In the genomic region with DNA sequence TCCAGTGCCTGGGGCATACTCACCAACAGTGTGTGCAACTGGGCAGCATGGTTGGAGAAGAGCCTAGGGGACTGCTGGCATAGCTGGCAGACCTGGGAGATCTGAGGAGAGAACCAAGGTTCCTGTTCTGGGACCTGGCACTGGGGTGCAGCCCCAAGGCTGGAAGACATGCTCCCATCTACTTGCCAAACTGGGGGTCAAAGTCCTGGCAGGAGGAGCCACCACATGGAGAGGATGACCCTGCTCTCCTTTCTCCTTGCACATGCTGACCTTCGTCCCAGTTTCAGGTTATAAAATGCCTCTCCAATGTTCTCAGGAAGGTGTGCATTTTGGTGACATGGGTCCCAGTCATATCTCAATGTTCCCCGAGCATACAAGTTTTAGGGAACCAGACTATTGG, we compare ENCODE assay signal across 26 mouse cellular contexts. TPM values are rescaled to one million over a fixed set of nuclear protein-coding genes. Genes with fewer than 3 reads are reported as not detected.
DNase-seq lines count a peak whose midpoint lies in the region; ATAC-seq and TF ChIP-seq lines count a peak whose summit lies in the region.
"Had no signal": no experiment of that assay in that cellular context is flagged by ENCODE, and none has a peak within 500 bp of the region (broad histone marks: within the 10 kb centered on the region; RNA-seq: fewer than 3 reads in every experiment).

No protein-coding gene starts in this region.

- H3K27ac ChIP-seq in kidney, embryonic 16.5 days (ENCODE audit: low read length), result no peak overlapping the region
- no peak overlapping the region for H3K27ac ChIP-seq in kidney, embryonic 15.5 days
- H3K27ac ChIP-seq in stomach, postnatal 0 days (replicated peaks), result no peak overlapping the region
- H3K27ac ChIP-seq: embryonic facial prominence, embryonic 12.5 days; embryonic facial prominence, embryonic 15.5 days; gastrocnemius, adult 2 months; hindbrain, embryonic 12.5 days had no signal

- peaks cover 98% of the 10 kb centered on the region for H3K36me3 ChIP-seq in kidney, embryonic 16.5 days (ENCODE audit: insufficient read depth, low read length)
- H3K36me3 ChIP-seq in kidney, embryonic 15.5 days, result peaks cover 100% of the 10 kb centered on the region
- peaks cover 63% of the 10 kb centered on the region for H3K36me3 ChIP-seq in stomach, postnatal 0 days (ENCODE audit: control insufficient read depth, insufficient read depth, low read length)

- H3K9me3 ChIP-seq in kidney, embryonic 16.5 days (ENCODE audit: low read length), result no peaks in the 10 kb centered on the region
- H3K9me3 ChIP-seq in kidney, embryonic 15.5 days (replicated peaks), result no peaks in the 10 kb centered on the region
- H3K9me3 ChIP-seq in stomach, postnatal 0 days (ENCODE audit: control insufficient read depth, low read length), result no peaks in the 10 kb centered on the region
- H3K9me3 ChIP-seq: embryonic facial prominence, embryonic 12.5 days; embryonic facial prominence, embryonic 15.5 days; G1E; hindbrain, embryonic 12.5 days had no signal

- no peak overlapping the region for H3K9ac ChIP-seq in kidney, embryonic 16.5 days (replicated peaks; ENCODE audit: low read length)
- no peak overlapping the region for H3K9ac ChIP-seq in kidney, embryonic 15.5 days
- no peak overlapping the region for H3K9ac ChIP-seq in stomach, postnatal 0 days (ENCODE audit: low read length)
- H3K9ac ChIP-seq: embryonic facial prominence, embryonic 12.5 days; embryonic facial prominence, embryonic 15.5 days; forebrain, postnatal 0 days; hindbrain, embryonic 12.5 days had no signal

- no peak overlapping the region for H3K4me3 ChIP-seq in kidney, embryonic 16.5 days (ENCODE audit: low read length)
- H3K4me3 ChIP-seq in kidney, embryonic 15.5 days (replicated peaks), result no peak overlapping the region
- no peak overlapping the region for H3K4me3 ChIP-seq in stomach, postnatal 0 days (ENCODE audit: low read depth, low read length)
- H3K4me3 ChIP-seq: embryonic facial prominence, embryonic 12.5 days; embryonic facial prominence, embryonic 15.5 days; gastrocnemius, adult 2 months; hindbrain, embryonic 12.5 days had no signal

- H3K4me2 ChIP-seq in kidney, embryonic 16.5 days (replicated peaks; ENCODE audit: low read depth, low read length), result no peak overlapping the region
- no peak overlapping the region for H3K4me2 ChIP-seq in kidney, embryonic 15.5 days
- no peak overlapping the region for H3K4me2 ChIP-seq in stomach, postnatal 0 days (replicated peaks; ENCODE audit: low read depth)
- H3K4me2 ChIP-seq: embryonic facial prominence, embryonic 12.5 days; embryonic facial prominence, embryonic 15.5 days; heart, embryonic 11.5 days; hindbrain, embryonic 12.5 days had no signal

- H3K4me1 ChIP-seq in kidney, embryonic 16.5 days (ENCODE audit: insufficient read depth, low read length), result no peaks in the 10 kb centered on the region
- no peaks in the 10 kb centered on the region for H3K4me1 ChIP-seq in kidney, embryonic 15.5 days
- H3K4me1 ChIP-seq in stomach, postnatal 0 days (replicated peaks; ENCODE audit: control insufficient read depth, insufficient read depth), result no peaks in the 10 kb centered on the region
- H3K4me1 ChIP-seq: embryonic facial prominence, embryonic 12.5 days; embryonic facial prominence, embryonic 15.5 days; hindbrain, embryonic 12.5 days had no signal

- TF ChIP-seq EP300 in stomach, postnatal 0 days (optimal IDR thresholded peaks at IDR 0.05), result no peak

- no peaks in the 10 kb centered on the region for H3K27me3 ChIP-seq in kidney, embryonic 16.5 days (ENCODE audit: insufficient read depth, low read length)
- H3K27me3 ChIP-seq in kidney, embryonic 15.5 days, result no peaks in the 10 kb centered on the region
- no peaks in the 10 kb centered on the region for H3K27me3 ChIP-seq in stomach, postnatal 0 days (ENCODE audit: control insufficient read depth, insufficient read depth, low read length)
- H3K27me3 ChIP-seq: CH12.LX; embryonic facial prominence, embryonic 12.5 days; embryonic facial prominence, embryonic 15.5 days; hindbrain, embryonic 12.5 days; Patski had no signal

- WGBS in kidney, embryonic 16.5 days, result 91% methylated on average over 2 of the region's 2 CpGs
- WGBS in kidney, embryonic 15.5 days, result 91% methylated on average over 2 of the region's 2 CpGs
- WGBS in stomach, postnatal 0 days, result 88% methylated on average over 2 of the region's 2 CpGs

- no peak for TF ChIP-seq CTCF in stomach, postnatal 0 days (IDR thresholded peaks at IDR 0.05; ENCODE audit: low read depth)

- no peak for ATAC-seq in kidney, embryonic 16.5 days (ENCODE audit: low FRiP score, low TSS enrichment)
- no peak for ATAC-seq in kidney, embryonic 15.5 days (replicated peaks; ENCODE audit: low FRiP score)
- ATAC-seq in stomach, postnatal 0 days (ENCODE audit: low FRiP score, low TSS enrichment), result no peak
- ATAC-seq: forebrain, embryonic 14.5 days; forebrain, postnatal 0 days; Patski had no signal

- DNase-seq in kidney, adult 11 months, result peak; percentile 85
- peak; percentile 82 to 83 for DNase-seq in kidney, adult 8-10 months
- DNase-seq in kidney, postnatal 10 days, result peak; percentile 21
- DNase-seq in kidney, postnatal 36 days, result peak; percentile 80 to 89
- DNase-seq in stomach, postnatal 0 days (ENCODE audit: low spot score), result no peak
- DNase-seq: adrenal gland, postnatal 10 days; adrenal gland, postnatal 36 days; B cell, adult 2 months; cerebellum, adult 18-20 months; cerebellum, adult 9-11 months; cerebellum, postnatal 25 days; forebrain, postnatal 0 days; gastrocnemius, adult 2 months; gastrocnemius, postnatal 14 days; heart, adult 11 months had no signal

RNA-seq across cellular contexts. Expression of a gene that starts 16.4 kb away (rescaled TPM):
- polyA plus RNA-seq in kidney, embryonic 16.5 days (2015; fragmentation: Nextera tagmentation; extraction: Ambion mirVana), result 54.3 and 62.4 TPM in 2 replicates
- 51.7 and 55.7 TPM in 2 replicates for polyA plus RNA-seq in kidney, embryonic 15.5 days (2015; fragmentation: Nextera tagmentation; extraction: Ambion mirVana)
- 22.4 and 24.4 TPM in 2 replicates for polyA plus RNA-seq in stomach, postnatal 0 days (2015; fragmentation: Nextera tagmentation; extraction: Ambion mirVana)

RNA-seq across cellular contexts. Expression of a gene that starts 16.5 kb away (rescaled TPM):
- polyA plus RNA-seq in kidney, embryonic 16.5 days (2015; fragmentation: Nextera tagmentation; extraction: Ambion mirVana), result 50.7 and 51.6 TPM in 2 replicates
- polyA plus RNA-seq in kidney, embryonic 15.5 days (2015; fragmentation: Nextera tagmentation; extraction: Ambion mirVana), result 44.1 and 48.7 TPM in 2 replicates
- 21.2 and 22.0 TPM in 2 replicates for polyA plus RNA-seq in stomach, postnatal 0 days (2015; fragmentation: Nextera tagmentation; extraction: Ambion mirVana)

RNA-seq across cellular contexts. Expression of a gene that starts 30.0 kb away (rescaled TPM):
- polyA plus RNA-seq in kidney, embryonic 16.5 days (2015; fragmentation: Nextera tagmentation; extraction: Ambion mirVana), result 40.6 and 43.3 TPM in 2 replicates
- 40.0 and 42.2 TPM in 2 replicates for polyA plus RNA-seq in kidney, embryonic 15.5 days (2015; fragmentation: Nextera tagmentation; extraction: Ambion mirVana)
- polyA plus RNA-seq in stomach, postnatal 0 days (2015; fragmentation: Nextera tagmentation; extraction: Ambion mirVana), result 32.4 and 36.4 TPM in 2 replicates

RNA-seq across cellular contexts. Expression of a gene that starts 46.6 kb away (rescaled TPM):
- polyA plus RNA-seq in kidney, embryonic 16.5 days (2015; fragmentation: Nextera tagmentation; extraction: Ambion mirVana), result 0.94 and 1.3 TPM in 2 replicates
- polyA plus RNA-seq in kidney, embryonic 15.5 days (2015; fragmentation: Nextera tagmentation; extraction: Ambion mirVana), result 1.0 TPM in 2 replicates
- polyA plus RNA-seq in stomach, postnatal 0 days (2015; fragmentation: Nextera tagmentation; extraction: Ambion mirVana), result 1.0 and 1.5 TPM in 2 replicates

RNA-seq across cellular contexts. Expression of a gene that starts 57.1 kb away (rescaled TPM):
- polyA plus RNA-seq in kidney, embryonic 16.5 days (2015; fragmentation: Nextera tagmentation; extraction: Ambion mirVana), result not detected in 2 replicates
- polyA plus RNA-seq in kidney, embryonic 15.5 days (2015; fragmentation: Nextera tagmentation; extraction: Ambion mirVana), result 0.35 TPM in 1 of 2 replicates, not detected in the other
- 0.02 and 0.10 TPM in 2 replicates for polyA plus RNA-seq in stomach, postnatal 0 days (2015; fragmentation: Nextera tagmentation; extraction: Ambion mirVana)
- polyA plus RNA-seq: G1E; heart, postnatal 0 days had no signal
